ENCODE assay signal across 8 mouse cellular contexts in genomic region chr11:87760301-87761081, GRCm38 (mm10). TPM values are rescaled to one million over a fixed set of nuclear protein-coding genes. Genes with fewer than 3 reads are reported as not detected.
DNase-seq lines count a peak whose midpoint lies in the region; ATAC-seq and TF ChIP-seq lines count a peak whose summit lies in the region.

TSS of gene Tspoap1 (plus strand) at chr11:87760541.

- H3K9ac ChIP-seq in forebrain, embryonic 14.5 days (ENCODE audit: low read length), result peak within 1 kb of the TSS; percentile 82
- H3K9ac ChIP-seq in midbrain, embryonic 15.5 days, result peak within 1 kb of the TSS; percentile 74
- H3K9ac ChIP-seq in lung, postnatal 0 days (replicated peaks; ENCODE audit: low read depth), result no peak within 1 kb of the TSS

- DNase-seq in urinary bladder, adult 2 months (ENCODE audit: low spot score), result no peak
- DNase-seq in urinary bladder, postnatal 10 days (ENCODE audit: low spot score), result no peak
- DNase-seq in forebrain, embryonic 14.5 days (ENCODE audit: low spot score), result peak; percentile 91
- peak; percentile 60 to 76 for DNase-seq in left cerebral cortex, adult 8-10 months (ENCODE audit: low spot score in 2 of 2)
- DNase-seq in thymus, postnatal 4 days, result peak; percentile 74
- no peak for DNase-seq in adrenal gland, postnatal 14 days
- no peak for DNase-seq in lung, postnatal 0 days (ENCODE audit: low spot score)

- H3K36me3 ChIP-seq in forebrain, embryonic 14.5 days (ENCODE audit: control insufficient read depth, insufficient read depth, low read length), result no peaks in the 10 kb centered on the region
- H3K36me3 ChIP-seq in midbrain, embryonic 15.5 days (replicated peaks), result no peaks in the 10 kb centered on the region
- no peaks in the 10 kb centered on the region for H3K36me3 ChIP-seq in lung, postnatal 0 days (ENCODE audit: insufficient read depth, low read length)

- 4% methylated on average over 23 of the region's 23 CpGs for WGBS in forebrain, embryonic 14.5 days
- WGBS in midbrain, embryonic 15.5 days, result 3% methylated on average over 23 of the region's 23 CpGs
- 10% methylated on average over 22 of the region's 23 CpGs for WGBS in lung, postnatal 0 days

- peaks cover 9% of the 10 kb centered on the region; the same call in 1 of the 2 replicates for H3K27me3 ChIP-seq in forebrain, embryonic 14.5 days (replicated peaks; ENCODE audit: control insufficient read depth, insufficient read depth, low read length)
- H3K27me3 ChIP-seq in midbrain, embryonic 15.5 days (replicated peaks), result no peaks in the 10 kb centered on the region
- peaks cover 34% of the 10 kb centered on the region; the same call in 1 of the 2 replicates for H3K27me3 ChIP-seq in lung, postnatal 0 days (replicated peaks; ENCODE audit: insufficient read depth, low read length)

- H3K4me3 ChIP-seq in forebrain, embryonic 14.5 days (ENCODE audit: low read depth, low read length), result peak within 1 kb of the TSS; percentile 58
- peak within 1 kb of the TSS; percentile 63 for H3K4me3 ChIP-seq in midbrain, embryonic 15.5 days
- no peak within 1 kb of the TSS for H3K4me3 ChIP-seq in lung, postnatal 0 days (ENCODE audit: low read depth, low read length)

- no peaks in the 10 kb centered on the region for H3K9me3 ChIP-seq in forebrain, embryonic 14.5 days (replicated peaks; ENCODE audit: control insufficient read depth, low read length)
- H3K9me3 ChIP-seq in midbrain, embryonic 15.5 days, result no peaks in the 10 kb centered on the region
- no peaks in the 10 kb centered on the region for H3K9me3 ChIP-seq in lung, postnatal 0 days (ENCODE audit: low read length)

- TF ChIP-seq CTCF in lung, postnatal 0 days (IDR thresholded peaks at IDR 0.05), result no peak

- no peak for TF ChIP-seq EP300 in lung, postnatal 0 days (IDR thresholded peaks at IDR 0.05)

- H3K27ac ChIP-seq in forebrain, embryonic 14.5 days (ENCODE audit: low read depth, low read length), result peak within 1 kb of the TSS; percentile 80
- peak within 1 kb of the TSS; percentile 95 for H3K27ac ChIP-seq in midbrain, embryonic 15.5 days
- H3K27ac ChIP-seq in lung, postnatal 0 days (ENCODE audit: low read length), result no peak within 1 kb of the TSS

- peaks cover 31% of the 10 kb centered on the region for H3K4me1 ChIP-seq in forebrain, embryonic 14.5 days (ENCODE audit: control insufficient read depth, insufficient read depth, low read length)
- peaks cover 51% of the 10 kb centered on the region for H3K4me1 ChIP-seq in midbrain, embryonic 15.5 days
- H3K4me1 ChIP-seq in lung, postnatal 0 days (ENCODE audit: insufficient read depth, low read depth, low read length), result peaks cover 4% of the 10 kb centered on the region; the same call in 1 of the 2 replicates

- peak; percentile 81 for ATAC-seq in forebrain, embryonic 14.5 days
- ATAC-seq in midbrain, embryonic 15.5 days (replicated peaks), result peak; percentile 86
- no peak for ATAC-seq in lung, postnatal 0 days

- H3K4me2 ChIP-seq in forebrain, embryonic 14.5 days (ENCODE audit: low read length), result peak within 1 kb of the TSS; percentile 96
- peak within 1 kb of the TSS; percentile 91 for H3K4me2 ChIP-seq in midbrain, embryonic 15.5 days
- no peak within 1 kb of the TSS for H3K4me2 ChIP-seq in lung, postnatal 0 days (replicated peaks; ENCODE audit: low read depth, low read length)

RNA-seq across cellular contexts. Expression of gene Tspoap1, which starts in this region (rescaled TPM):
- polyA plus RNA-seq in urinary bladder, adult 2 months (2012; rRNA removed), result 9.7 and 11.4 TPM in 2 replicates
- 13.5 and 20.2 TPM in 2 replicates for polyA plus RNA-seq in forebrain, embryonic 14.5 days (2014; fragmentation: Nextera tagmentation; extraction: Ambion mirVana)
- total RNA-seq in left cerebral cortex, adult 8-10 months (2022), result 100 to 1,000 TPM; 162 to 192 (median 176) TPM
- polyA plus RNA-seq in midbrain, embryonic 15.5 days (2015; fragmentation: Nextera tagmentation; extraction: Ambion mirVana), result 65.8 and 72.5 TPM in 2 replicates
- total RNA-seq in adrenal gland, postnatal 14 days (2021), result 2.8 and 3.9 TPM in 2 replicates
- polyA plus RNA-seq in lung, postnatal 0 days (2015; fragmentation: Nextera tagmentation; extraction: Ambion mirVana), result 0.64 and 0.83 TPM in 2 replicates

Comparison
In these comparisons a context has a peak if more than half of its experiments do, and no peak if none do; other contexts are left out.
1. RNA of gene Tspoap1 (total RNA-seq): 162 to 192 TPM in left cerebral cortex, adult 8-10 months; 2.8 to 3.9 TPM in adrenal gland, postnatal 14 days; every median in the first group is over 10 times any median in the second.
2. DNase-seq: peak in forebrain, embryonic 14.5 days (single experiment), left cerebral cortex, adult 8-10 months (2 of 2) and thymus, postnatal 4 days (single experiment); none in urinary bladder, adult 2 months (single experiment), urinary bladder, postnatal 10 days (single experiment), adrenal gland, postnatal 14 days (single experiment) and lung, postnatal 0 days (single experiment).